Mouse (Mus musculus): ENCODE measurements around the gene Aurkc.

GRCm38 (mm10) chr7:7027445-7027844 is 32.3 kb downstream of the Aurkc start:
- TF ChIP-seq CTCF (IDR thresholded peaks at IDR 0.05; ENCODE audit: control insufficient read depth, insufficient read depth, low read length), result no peak
- no peak for TF ChIP-seq POLR2A (IDR thresholded peaks at IDR 0.05; ENCODE audit: borderline replicate concordance, control insufficient read depth, low read depth, low read length)

All from bone marrow, adult 2 months (tissue).